Comparison of ENCODE assay signal across 8 mouse cellular contexts in genomic region chr7:27356861-27357594, GRCm38 (mm10). TPM values are rescaled to one million over a fixed set of nuclear protein-coding genes. Genes with fewer than 3 reads are reported as not detected.
DNase-seq lines count a peak whose midpoint lies in the region; ATAC-seq and TF ChIP-seq lines count a peak whose summit lies in the region.

Gene Gm20479 (minus strand): TSS chr7:27357419.

- peak within 1 kb of the TSS; percentile 68 for H3K4me3 ChIP-seq in forebrain, embryonic 11.5 days (ENCODE audit: low read depth, low read length)
- peak within 1 kb of the TSS; percentile 74 for H3K4me3 ChIP-seq in intestine, embryonic 15.5 days (replicated peaks)
- H3K4me3 ChIP-seq in lung, postnatal 0 days (ENCODE audit: low read depth, low read length): peak within 1 kb of the TSS; percentile 69
- H3K4me3 ChIP-seq in stomach, postnatal 0 days (ENCODE audit: low read depth, low read length): peak within 1 kb of the TSS; percentile 68

- peak within 1 kb of the TSS; percentile 9; the same call in 1 of the 2 replicates for H3K9ac ChIP-seq in forebrain, embryonic 11.5 days (ENCODE audit: low read length)
- H3K9ac ChIP-seq in intestine, embryonic 15.5 days: peak within 1 kb of the TSS; percentile 38
- H3K9ac ChIP-seq in lung, postnatal 0 days (replicated peaks; ENCODE audit: low read depth): peak within 1 kb of the TSS; percentile 38
- H3K9ac ChIP-seq in stomach, postnatal 0 days (ENCODE audit: low read length): peak within 1 kb of the TSS; percentile 53

- no peak for ATAC-seq in forebrain, embryonic 11.5 days (replicated peaks; ENCODE audit: low FRiP score)
- no peak for ATAC-seq in intestine, embryonic 15.5 days
- no peak for ATAC-seq in lung, postnatal 0 days
- ATAC-seq in stomach, postnatal 0 days (ENCODE audit: low FRiP score, low TSS enrichment): no peak
- no peak for ATAC-seq in erythroid progenitor cell, adult 5-6 weeks (replicated peaks; ENCODE audit: low FRiP score, poor library complexity, severe bottlenecking)

- no peaks in the 10 kb centered on the region for H3K9me3 ChIP-seq in forebrain, embryonic 11.5 days (ENCODE audit: control insufficient read depth, low read length)
- H3K9me3 ChIP-seq in intestine, embryonic 15.5 days: no peaks in the 10 kb centered on the region
- no peaks in the 10 kb centered on the region for H3K9me3 ChIP-seq in lung, postnatal 0 days (ENCODE audit: low read length)
- no peaks in the 10 kb centered on the region for H3K9me3 ChIP-seq in stomach, postnatal 0 days (ENCODE audit: control insufficient read depth, low read length)

- H3K27ac ChIP-seq in forebrain, embryonic 11.5 days (ENCODE audit: low read depth, low read length): no peak within 1 kb of the TSS
- H3K27ac ChIP-seq in intestine, embryonic 15.5 days: peak within 1 kb of the TSS; percentile 85
- peak within 1 kb of the TSS; percentile 72 for H3K27ac ChIP-seq in lung, postnatal 0 days (ENCODE audit: low read length)
- H3K27ac ChIP-seq in stomach, postnatal 0 days (replicated peaks): peak within 1 kb of the TSS; percentile 88

- no peak for TF ChIP-seq EP300 in lung, postnatal 0 days (IDR thresholded peaks at IDR 0.05)
- no peak for TF ChIP-seq EP300 in stomach, postnatal 0 days (optimal IDR thresholded peaks at IDR 0.05)

- peaks cover 6% of the 10 kb centered on the region; the same call in 1 of the 2 replicates for H3K4me1 ChIP-seq in forebrain, embryonic 11.5 days (replicated peaks; ENCODE audit: control insufficient read depth, insufficient read depth, low read length)
- peaks cover 18% of the 10 kb centered on the region for H3K4me1 ChIP-seq in intestine, embryonic 15.5 days (replicated peaks)
- peaks cover 13% of the 10 kb centered on the region; the same call in 1 of the 2 replicates for H3K4me1 ChIP-seq in lung, postnatal 0 days (ENCODE audit: insufficient read depth, low read depth, low read length)
- peaks cover 9% of the 10 kb centered on the region; the same call in 1 of the 2 replicates for H3K4me1 ChIP-seq in stomach, postnatal 0 days (replicated peaks; ENCODE audit: control insufficient read depth, insufficient read depth)

- peak; percentile 24 for TF ChIP-seq CTCF in lung, postnatal 0 days (IDR thresholded peaks at IDR 0.05)
- TF ChIP-seq CTCF in stomach, postnatal 0 days (IDR thresholded peaks at IDR 0.05; ENCODE audit: low read depth): peak; percentile 35

- H3K36me3 ChIP-seq in forebrain, embryonic 11.5 days (ENCODE audit: control insufficient read depth, insufficient read depth, low read length): no peaks in the 10 kb centered on the region
- H3K36me3 ChIP-seq in intestine, embryonic 15.5 days: no peaks in the 10 kb centered on the region
- H3K36me3 ChIP-seq in lung, postnatal 0 days (ENCODE audit: insufficient read depth, low read length): peaks cover 6% of the 10 kb centered on the region; the same call in 1 of the 2 replicates
- no peaks in the 10 kb centered on the region for H3K36me3 ChIP-seq in stomach, postnatal 0 days (ENCODE audit: control insufficient read depth, insufficient read depth, low read length)

- DNase-seq in right cerebral cortex, postnatal 10 days (ENCODE audit: low spot score in 2 of 2): peak; percentile 34 to 50
- DNase-seq in right cerebral cortex, postnatal 25 days: no peak
- DNase-seq in forebrain, embryonic 11.5 days (ENCODE audit: low spot score): no peak
- peak; percentile 56 for DNase-seq in lung, postnatal 0 days (ENCODE audit: low spot score)
- no peak for DNase-seq in stomach, postnatal 0 days (ENCODE audit: low spot score)
- no peak for DNase-seq in frontal cortex, postnatal 36 days (ENCODE audit: low spot score in 2 of 2)

- H3K4me2 ChIP-seq in forebrain, embryonic 11.5 days (ENCODE audit: low read depth, low read length, severe bottlenecking): peak within 1 kb of the TSS; percentile 68
- peak within 1 kb of the TSS; percentile 82 for H3K4me2 ChIP-seq in intestine, embryonic 15.5 days (replicated peaks)
- H3K4me2 ChIP-seq in lung, postnatal 0 days (replicated peaks; ENCODE audit: low read depth, low read length): peak within 1 kb of the TSS; percentile 70
- peak within 1 kb of the TSS; percentile 77 for H3K4me2 ChIP-seq in stomach, postnatal 0 days (replicated peaks; ENCODE audit: low read depth)

- H3K27me3 ChIP-seq in forebrain, embryonic 11.5 days (ENCODE audit: control insufficient read depth, insufficient read depth, low read length): peaks cover 14% of the 10 kb centered on the region
- no peaks in the 10 kb centered on the region for H3K27me3 ChIP-seq in intestine, embryonic 15.5 days (replicated peaks)
- no peaks in the 10 kb centered on the region for H3K27me3 ChIP-seq in lung, postnatal 0 days (replicated peaks; ENCODE audit: insufficient read depth, low read length)
- no peaks in the 10 kb centered on the region for H3K27me3 ChIP-seq in stomach, postnatal 0 days (ENCODE audit: control insufficient read depth, insufficient read depth, low read length)

- WGBS in forebrain, embryonic 11.5 days: 5% methylated on average over 27 of the region's 27 CpGs
- WGBS in intestine, embryonic 15.5 days: 6% methylated on average over 27 of the region's 27 CpGs
- 2% methylated on average over 27 of the region's 27 CpGs for WGBS in lung, postnatal 0 days
- WGBS in stomach, postnatal 0 days: 6% methylated on average over 25 of the region's 27 CpGs

RNA-seq across cellular contexts. Expression of gene Gm20479, which starts in this region (rescaled TPM):
- polyA plus RNA-seq in forebrain, embryonic 11.5 days (2014; fragmentation: Nextera tagmentation; extraction: Ambion mirVana): not detected in 2 replicates
- polyA plus RNA-seq in intestine, embryonic 15.5 days (2015; fragmentation: Nextera tagmentation; extraction: Ambion mirVana): 1.8 TPM in 1 of 2 replicates, not detected in the other
- polyA plus RNA-seq in lung, postnatal 0 days (2015; fragmentation: Nextera tagmentation; extraction: Ambion mirVana): not detected in 2 replicates
- polyA plus RNA-seq in stomach, postnatal 0 days (2015; fragmentation: Nextera tagmentation; extraction: Ambion mirVana): 0.28 and 0.57 TPM in 2 replicates
- total RNA-seq in erythroid progenitor cell, adult 5-6 weeks (2015; ENCODE audit: low replicate concordance): 8.0 TPM in 1 of 2 replicates, not detected in the other
- total RNA-seq in erythroid progenitor cell, adult 5-6 weeks (2017; ENCODE audit: low replicate concordance): not detected in 2 replicates

Comparison
In these comparisons a context has a peak if more than half of its experiments do, and no peak if none do; other contexts are left out.
1. DNase-seq: peak in right cerebral cortex, postnatal 10 days (2 of 2); none in right cerebral cortex, postnatal 25 days (single experiment), forebrain, embryonic 11.5 days (single experiment), stomach, postnatal 0 days (single experiment) and frontal cortex, postnatal 36 days (0 of 2).
2. Peak in DNase-seq, H3K4me3 ChIP-seq, H3K27ac ChIP-seq, H3K9ac ChIP-seq and H3K4me2 ChIP-seq in lung, postnatal 0 days; RNA of the gene not detected or under 1 TPM.
3. Peak in every context shown above with its lines, with median percentiles within 50 percentile points of each other: H3K4me2 ChIP-seq, H3K4me3 ChIP-seq and H3K9ac ChIP-seq.